Mouse (Mus musculus) lung, adult 2 months (tissue): ENCODE measurements around the gene P2ry2.

Source experiments
- CTCF ChIP-seq: fragments of 200-500 bp; IDR thresholded peaks from 2 replicates; pipeline ENCODE4 v1.5.1; 2011; ENCODE audit warnings: mild to moderate bottlenecking, low read length, control low read depth; ENCODE audit not compliant: insufficient read depth
- POLR2A ChIP-seq: fragments of 200-500 bp; IDR thresholded peaks from 2 replicates; pipeline ENCODE4 v1.6.1; 2011; ENCODE audit warnings: low read depth, mild to moderate bottlenecking, control low read depth, low read length, borderline replicate concordance; ENCODE audit errors: extremely low read depth

- no peak for TF ChIP-seq CTCF
- no peak for TF ChIP-seq POLR2A
These were observed 60.0 kb downstream of the P2ry2 start for GRCm38 (mm10) chr7:100952686-100953085.
